ENCODE assay signal across 1 mouse cellular context in genomic region chr15:97890450-97890849, GRCm38 (mm10).
A peak's percentile ranks its signal among the peaks of the same experiment; 100 is the strongest.
TF ChIP-seq lines count a peak whose summit lies in the region.

No protein-coding gene starts in this region.

TF ChIP-seq in MEL, 35 proteins besides CTCF, POLR2A, EP300 and RAD21:
- TF ChIP-seq POLR2AphosphoS2 (IDR thresholded peaks at IDR 0.05; ENCODE audit: low read length) (0 out of 2 replicates have a peak, but pooled peaks have one; percentile 39), GABPA (IDR thresholded peaks at IDR 0.05; ENCODE audit: low read depth, low read length) (no peak)
